Mouse (Mus musculus): Measurements from ENCODE around the gene Cyp27a1. TPM values are rescaled to one million over a fixed set of nuclear protein-coding genes. Genes with fewer than 3 reads are reported as not detected.

The Cyp27a1 gene
- polyA plus RNA-seq, 1 experiment from 2014 or later, result 4.6 TPM

DNA sequence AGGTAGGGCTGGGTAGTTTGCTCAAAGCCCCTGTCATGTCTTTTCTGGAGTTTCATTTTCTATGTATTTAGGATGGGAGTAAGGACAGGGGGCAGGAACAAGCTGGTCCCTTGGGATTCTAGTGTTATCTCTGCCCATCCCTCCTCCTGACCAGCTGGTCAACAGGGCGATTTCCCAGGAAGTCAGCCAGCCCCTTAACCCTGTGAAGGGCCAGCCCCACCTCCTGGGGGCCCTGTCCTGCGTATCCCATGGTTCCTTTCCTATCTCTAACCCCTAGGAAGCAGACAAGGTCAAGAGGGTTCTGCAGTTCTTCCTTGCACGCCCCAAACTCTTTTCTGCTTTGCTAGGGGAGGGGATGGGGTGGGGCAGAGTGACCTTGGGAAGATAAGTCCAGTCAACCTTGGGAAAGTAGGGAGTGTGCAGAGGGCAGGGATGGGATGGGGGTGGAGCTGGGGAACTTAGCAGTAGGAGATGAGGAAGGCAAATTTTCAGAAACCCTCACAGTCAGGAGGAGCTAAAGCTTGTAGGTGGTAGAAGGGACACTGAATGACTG lies 65.6 kb downstream of the Cyp27a1 start:
- H3K9ac ChIP-seq (ENCODE audit: low read depth, low read length), result no peak overlapping the region
- no peak overlapping the region for H3K4me3 ChIP-seq (ENCODE audit: low read depth, low read length)
- no peak for TF ChIP-seq CTCF (IDR thresholded peaks at IDR 0.05; ENCODE audit: low read depth)
- 33% methylated on average over 3 of the region's 3 CpGs for WGBS
- H3K9me3 ChIP-seq (ENCODE audit: control insufficient read depth), result no peaks in the 10 kb centered on the region
- no peak overlapping the region for H3K27ac ChIP-seq (ENCODE audit: low read depth, low read length)
- H3K4me2 ChIP-seq (replicated peaks; ENCODE audit: low read depth), result no peak overlapping the region
- ATAC-seq, result no peak
- H3K36me3 ChIP-seq (ENCODE audit: control insufficient read depth, insufficient read depth), result no peaks in the 10 kb centered on the region
- H3K4me1 ChIP-seq (replicated peaks; ENCODE audit: control insufficient read depth, insufficient read depth, low read length), result no peaks in the 10 kb centered on the region; the same call in 1 of the 2 replicates
- H3K27me3 ChIP-seq (replicated peaks; ENCODE audit: control insufficient read depth, insufficient read depth, low read length), result peaks cover 57% of the 10 kb centered on the region

DNA sequence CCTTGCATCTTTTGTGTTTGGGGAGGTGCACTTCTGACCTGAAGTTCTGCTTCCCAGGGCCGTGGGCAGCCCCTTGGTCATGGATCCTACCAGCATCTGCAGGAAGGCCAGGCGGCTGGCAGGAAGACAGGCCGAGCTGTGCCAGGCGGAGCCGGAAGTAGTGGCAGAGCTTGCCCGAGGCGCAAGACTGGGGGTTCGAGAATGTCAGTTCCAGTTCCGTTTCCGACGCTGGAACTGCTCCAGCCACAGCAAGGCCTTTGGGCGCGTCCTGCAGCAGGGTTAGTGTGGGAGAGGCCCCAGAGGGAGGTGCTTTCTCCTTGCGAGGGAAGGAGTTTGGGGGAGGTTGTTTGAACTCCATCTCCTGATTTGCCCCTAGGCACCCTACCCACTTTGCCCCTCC lies 68.7 kb downstream of the Cyp27a1 start:
- peaks cover 62% of the 10 kb centered on the region for H3K27me3 ChIP-seq (replicated peaks; ENCODE audit: control insufficient read depth, insufficient read depth, low read length)

DNA sequence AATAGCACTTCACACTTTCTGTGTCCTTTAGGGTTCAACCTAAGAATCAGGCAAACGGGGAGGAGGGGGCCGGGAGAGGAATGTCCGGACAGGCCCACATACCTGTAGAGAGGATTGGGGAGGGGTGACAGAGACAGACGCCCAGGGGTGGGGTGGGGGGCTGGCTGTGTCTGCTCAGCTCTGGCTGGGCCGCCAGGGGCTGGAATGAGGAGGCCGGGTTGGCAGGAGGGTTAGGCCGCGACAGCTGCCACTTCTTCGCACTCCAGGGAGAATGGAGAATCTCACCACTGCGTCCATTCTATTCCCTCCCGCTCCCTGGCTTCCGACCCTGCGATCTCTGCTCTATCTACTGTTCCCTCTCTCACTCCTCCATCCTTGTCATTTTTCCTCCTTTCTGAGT lies 70.2 kb downstream of the Cyp27a1 start:
- WGBS, result 2% methylated on average over 13 of the region's 13 CpGs
- Histone ChIP-seq H3K27ac (ENCODE audit: low read depth, low read length) (no peak overlapping the region), H3K9ac (ENCODE audit: low read depth, low read length) (no peak overlapping the region), H3K9me3 (ENCODE audit: control insufficient read depth) (no peaks in the 10 kb centered on the region), H3K4me2 (replicated peaks; ENCODE audit: low read depth) (peak overlapping the region; percentile 82), H3K27me3 (replicated peaks; ENCODE audit: control insufficient read depth, insufficient read depth, low read length) (peaks cover 77% of the 10 kb centered on the region), H3K4me3 (ENCODE audit: low read depth, low read length) (peak overlapping the region; percentile 46), H3K36me3 (ENCODE audit: control insufficient read depth, insufficient read depth) (no peaks in the 10 kb centered on the region), H3K4me1 (replicated peaks; ENCODE audit: control insufficient read depth, insufficient read depth, low read length) (no peaks in the 10 kb centered on the region; the same call in 1 of the 2 replicates)
- ATAC-seq, result no peak
- no peak for TF ChIP-seq CTCF (IDR thresholded peaks at IDR 0.05; ENCODE audit: low read depth)

More for the DNA sequence above, 68.7 kb downstream of the Cyp27a1 start:
- H3K9ac ChIP-seq (ENCODE audit: low read depth, low read length), result no peak overlapping the region
- no peak overlapping the region for H3K4me2 ChIP-seq (replicated peaks; ENCODE audit: low read depth)
- no peak for TF ChIP-seq CTCF (IDR thresholded peaks at IDR 0.05; ENCODE audit: low read depth)
- no peaks in the 10 kb centered on the region; the same call in 1 of the 2 replicates for H3K4me1 ChIP-seq (replicated peaks; ENCODE audit: control insufficient read depth, insufficient read depth, low read length)
- no peak overlapping the region for H3K27ac ChIP-seq (ENCODE audit: low read depth, low read length)
- H3K4me3 ChIP-seq (ENCODE audit: low read depth, low read length), result no peak overlapping the region
- no peaks in the 10 kb centered on the region for H3K36me3 ChIP-seq (ENCODE audit: control insufficient read depth, insufficient read depth)
- 39% methylated on average over 14 of the region's 14 CpGs for WGBS
- no peaks in the 10 kb centered on the region for H3K9me3 ChIP-seq (ENCODE audit: control insufficient read depth)
- ATAC-seq, result no peak

DNA sequence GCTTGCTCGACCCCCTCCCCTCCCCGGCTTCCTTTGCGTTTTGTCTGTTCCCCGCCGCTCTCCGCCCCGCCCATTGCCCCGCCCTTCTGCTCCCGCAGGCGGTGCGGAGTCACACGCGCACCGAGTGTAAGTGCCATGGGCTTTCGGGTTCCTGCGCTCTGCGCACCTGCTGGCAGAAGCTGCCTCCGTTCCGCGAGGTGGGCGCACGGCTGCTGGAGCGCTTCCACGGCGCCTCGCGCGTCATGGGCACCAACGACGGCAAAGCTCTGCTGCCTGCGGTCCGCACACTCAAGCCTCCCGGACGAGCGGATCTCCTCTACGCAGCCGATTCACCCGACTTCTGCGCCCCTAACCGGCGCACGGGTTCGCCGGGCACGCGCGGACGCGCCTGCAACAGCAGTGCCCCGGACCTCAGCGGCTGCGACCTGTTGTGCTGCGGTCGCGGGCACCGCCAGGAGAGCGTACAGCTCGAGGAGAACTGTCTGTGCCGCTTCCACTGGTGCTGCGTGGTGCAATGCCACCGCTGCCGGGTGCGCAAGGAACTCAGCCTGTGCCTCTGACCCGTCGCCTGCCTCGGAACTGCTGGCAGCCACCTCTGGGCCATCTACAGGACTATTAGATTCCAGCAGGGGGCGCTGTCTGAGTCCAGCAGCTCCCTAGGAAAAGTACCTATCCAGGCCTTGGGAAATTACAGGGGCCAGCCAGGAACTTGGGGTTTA lies 70.8 kb downstream of the Cyp27a1 start:
- ATAC-seq, result peak; percentile 40
- H3K4me1 ChIP-seq (replicated peaks; ENCODE audit: control insufficient read depth, insufficient read depth, low read length), result no peaks in the 10 kb centered on the region; the same call in 1 of the 2 replicates
- peak; percentile 75 for TF ChIP-seq CTCF (IDR thresholded peaks at IDR 0.05; ENCODE audit: low read depth)
- peaks cover 83% of the 10 kb centered on the region for H3K27me3 ChIP-seq (replicated peaks; ENCODE audit: control insufficient read depth, insufficient read depth, low read length)
- WGBS, result under 1% methylated on average over 67 of the region's 67 CpGs
- H3K27ac ChIP-seq (ENCODE audit: low read depth, low read length), result no peak overlapping the region
- H3K9ac ChIP-seq (ENCODE audit: low read depth, low read length), result no peak overlapping the region
- peak overlapping the region; percentile 46 for H3K4me3 ChIP-seq (ENCODE audit: low read depth, low read length)
- peak overlapping the region; percentile 82 for H3K4me2 ChIP-seq (replicated peaks; ENCODE audit: low read depth)
- H3K36me3 ChIP-seq (ENCODE audit: control insufficient read depth, insufficient read depth), result no peaks in the 10 kb centered on the region
- H3K9me3 ChIP-seq (ENCODE audit: control insufficient read depth), result no peaks in the 10 kb centered on the region

Other genes with a start within 250 kb of the Cyp27a1 start
- gene Cnot9, start 207.5 kb upstream of the Cyp27a1 start, polyA plus RNA-seq (2015; fragmentation: Nextera tagmentation; extraction: Ambion mirVana), result 30.7 and 30.8 TPM in 2 replicates
- 0.38 TPM in 2 replicates for gene Plcd4, start 170.7 kb upstream of the Cyp27a1 start, polyA plus RNA-seq (2015; fragmentation: Nextera tagmentation; extraction: Ambion mirVana)
- gene Usp37, start 169.3 kb upstream of the Cyp27a1 start, polyA plus RNA-seq (2015; fragmentation: Nextera tagmentation; extraction: Ambion mirVana), result 9.2 and 9.4 TPM in 2 replicates
- 1.8 TPM in 2 replicates for gene Zfp142, start 125.3 kb upstream of the Cyp27a1 start, polyA plus RNA-seq (2015; fragmentation: Nextera tagmentation; extraction: Ambion mirVana)
- 5.1 and 6.0 TPM in 2 replicates for gene Bcs1l, start 125.3 kb upstream of the Cyp27a1 start, polyA plus RNA-seq (2015; fragmentation: Nextera tagmentation; extraction: Ambion mirVana)
- gene Rnf25, start 112.2 kb upstream of the Cyp27a1 start, polyA plus RNA-seq (2015; fragmentation: Nextera tagmentation; extraction: Ambion mirVana), result 17.9 and 18.1 TPM in 2 replicates
- gene Stk36, start 112.1 kb upstream of the Cyp27a1 start, polyA plus RNA-seq (2015; fragmentation: Nextera tagmentation; extraction: Ambion mirVana), result 0.73 and 0.94 TPM in 2 replicates
- gene Ttll4, start 51.8 kb upstream of the Cyp27a1 start, polyA plus RNA-seq (2015; fragmentation: Nextera tagmentation; extraction: Ambion mirVana), result 2.1 TPM in 2 replicates
- gene Prkag3, start 35.6 kb downstream of the Cyp27a1 start, polyA plus RNA-seq (2015; fragmentation: Nextera tagmentation; extraction: Ambion mirVana), result 0.08 and 0.09 TPM in 2 replicates
- gene Wnt6, start 58.3 kb downstream of the Cyp27a1 start, polyA plus RNA-seq (2015; fragmentation: Nextera tagmentation; extraction: Ambion mirVana), result 0.33 and 0.66 TPM in 2 replicates
- gene Wnt10a, start 77.9 kb downstream of the Cyp27a1 start, polyA plus RNA-seq (2015; fragmentation: Nextera tagmentation; extraction: Ambion mirVana), result not detected in 2 replicates
- gene Cdk5r2, start 141.4 kb downstream of the Cyp27a1 start, polyA plus RNA-seq (2015; fragmentation: Nextera tagmentation; extraction: Ambion mirVana), result 0.13 and 0.29 TPM in 2 replicates
- 0.59 and 1.3 TPM in 2 replicates for gene Fev, start 171.8 kb downstream of the Cyp27a1 start, polyA plus RNA-seq (2015; fragmentation: Nextera tagmentation; extraction: Ambion mirVana)
- 0.71 and 1.2 TPM in 2 replicates for gene Cryba2, start 179.6 kb downstream of the Cyp27a1 start, polyA plus RNA-seq (2015; fragmentation: Nextera tagmentation; extraction: Ambion mirVana)
- gene Cfap65, start 222.0 kb downstream of the Cyp27a1 start, polyA plus RNA-seq (2015; fragmentation: Nextera tagmentation; extraction: Ambion mirVana), result 0.03 and 0.04 TPM in 2 replicates
- 24.9 and 25.3 TPM in 2 replicates for gene Ihh, start 238.1 kb downstream of the Cyp27a1 start, polyA plus RNA-seq (2015; fragmentation: Nextera tagmentation; extraction: Ambion mirVana)